Comparison of ENCODE assay signal across 9 mouse cellular contexts in genomic region chr12:113487693-113488092, GRCm38 (mm10). TPM values are rescaled to one million over a fixed set of nuclear protein-coding genes. Genes with fewer than 3 reads are reported as not detected.
DNase-seq lines count a peak whose midpoint lies in the region; ATAC-seq and TF ChIP-seq lines count a peak whose summit lies in the region.
"Not testable (repeated sequence)": the region's sequence is repeated elsewhere in the genome, so short reads cannot be mapped to it uniquely, and the experiment has no call there.
"Had no signal": no experiment of that assay in that cellular context is flagged by ENCODE, and none has a peak within 500 bp of the region (broad histone marks: within the 10 kb centered on the region; RNA-seq: fewer than 3 reads in every experiment).

No protein-coding gene starts in this region.

- not testable (repeated sequence) for H3K4me2 ChIP-seq in intestine, postnatal 0 days (replicated peaks; ENCODE audit: low read depth)

- not testable (repeated sequence) for H3K4me1 ChIP-seq in intestine, postnatal 0 days (replicated peaks; ENCODE audit: control insufficient read depth, insufficient read depth, low read length)

- H3K4me3 ChIP-seq in intestine, postnatal 0 days (ENCODE audit: low read depth, low read length), result not testable (repeated sequence)

- POLR2A ChIA-PET in Patski (lab: Charles Lee), result not testable (repeated sequence)

- peak; percentile 83 for TF ChIP-seq CTCF in Patski (IDR thresholded peaks at IDR 0.05)
- peak; percentile 86 for TF ChIP-seq CTCF in intestine, postnatal 0 days (IDR thresholded peaks at IDR 0.05; ENCODE audit: low read depth)

- peak; percentile 74 for ATAC-seq in Patski
- ATAC-seq in intestine, postnatal 0 days, result not testable (repeated sequence)
- peak; percentile 96 for ATAC-seq in megakaryocyte progenitor cell, adult 5-6 weeks (replicated peaks; ENCODE audit: poor library complexity)

- H3K36me3 ChIP-seq in intestine, postnatal 0 days (ENCODE audit: control insufficient read depth, insufficient read depth), result not testable (repeated sequence)

- not testable (repeated sequence) for H3K9me3 ChIP-seq in intestine, postnatal 0 days (ENCODE audit: control insufficient read depth)

- not testable (repeated sequence) for H3K27me3 ChIP-seq in Patski; intestine, postnatal 0 days (replicated peaks; ENCODE audit: control insufficient read depth, insufficient read depth, low read length)

- H3K9ac ChIP-seq in intestine, postnatal 0 days (ENCODE audit: low read depth, low read length), result not testable (repeated sequence)

- peak; percentile 1 for DNase-seq in Patski (ENCODE audit: low read depth, low spot score)
- DNase-seq in cerebellum, adult 9-11 months, result peak; percentile 14
- DNase-seq in gastrocnemius, postnatal 10 days, result peak; percentile 55
- peak; percentile 30 to 43 for DNase-seq in left cerebral cortex, adult 8-10 months (ENCODE audit: low spot score in 2 of 2)
- DNase-seq in right cerebral cortex, postnatal 36 days (ENCODE audit: low spot score in 2 of 2), result peak; percentile 8 to 14
- peak; percentile 16 for DNase-seq in urinary bladder, postnatal 10 days (ENCODE audit: low spot score)

- H3K27ac ChIP-seq in intestine, postnatal 0 days (ENCODE audit: low read depth, low read length), result not testable (repeated sequence)

- CTCF ChIA-PET in Patski (lab: Charles Lee), result not testable (repeated sequence)

- in situ Hi-C loops in Patski (cut with MboI; ENCODE audit: low pct_unique_long_range_greater_than_20kb), result not testable (repeated sequence)

RNA-seq across cellular contexts. Expression of gene Adam6b, which starts 1.6 kb away (rescaled TPM):
- polyA plus RNA-seq in Patski (2021), result not detected
- total RNA-seq in gastrocnemius, postnatal 10 days (2021), result not detected
- not detected in 2 replicates for polyA plus RNA-seq in intestine, postnatal 0 days (2015; fragmentation: Nextera tagmentation; extraction: Ambion mirVana)
- not detected for total RNA-seq in left cerebral cortex, adult 8-10 months (2022)
- not detected in 2 replicates for total RNA-seq in megakaryocyte progenitor cell, adult 5-6 weeks (2015)
- not detected in 2 replicates for total RNA-seq in megakaryocyte progenitor cell, adult 5-6 weeks (2017)
- polyA plus RNA-seq: forebrain, embryonic 12.5 days had no signal

RNA-seq across cellular contexts. Expression of gene Adam6a, which starts 56.0 kb away (rescaled TPM):
- not detected for polyA plus RNA-seq in Patski (2021)
- total RNA-seq in gastrocnemius, postnatal 10 days (2021), result not detected
- not detected in 2 replicates for polyA plus RNA-seq in intestine, postnatal 0 days (2015; fragmentation: Nextera tagmentation; extraction: Ambion mirVana)
- not detected for total RNA-seq in left cerebral cortex, adult 8-10 months (2022)
- not detected in 2 replicates for total RNA-seq in megakaryocyte progenitor cell, adult 5-6 weeks (2015)
- not detected in 2 replicates for total RNA-seq in megakaryocyte progenitor cell, adult 5-6 weeks (2017)
- polyA plus RNA-seq: forebrain, embryonic 12.5 days had no signal

Comparison
In these comparisons a context has a peak if more than half of its experiments do, and no peak if none do; other contexts are left out.
1. DNase-seq: peak in every context shown above with its lines; median percentile 55 in gastrocnemius, postnatal 10 days; 36 in left cerebral cortex, adult 8-10 months; 16 in urinary bladder, postnatal 10 days; 14 in cerebellum, adult 9-11 months; 11 in right cerebral cortex, postnatal 36 days; 1 in Patski.